Mouse (Mus musculus): Measurements from ENCODE around the gene Myg1. TPM values are rescaled to one million over a fixed set of nuclear protein-coding genes. Genes with fewer than 3 reads are reported as not detected.

The Myg1 gene
- polyA plus RNA-seq (2012) = 74.6 and 92.3 TPM in 2 replicates

DNA sequence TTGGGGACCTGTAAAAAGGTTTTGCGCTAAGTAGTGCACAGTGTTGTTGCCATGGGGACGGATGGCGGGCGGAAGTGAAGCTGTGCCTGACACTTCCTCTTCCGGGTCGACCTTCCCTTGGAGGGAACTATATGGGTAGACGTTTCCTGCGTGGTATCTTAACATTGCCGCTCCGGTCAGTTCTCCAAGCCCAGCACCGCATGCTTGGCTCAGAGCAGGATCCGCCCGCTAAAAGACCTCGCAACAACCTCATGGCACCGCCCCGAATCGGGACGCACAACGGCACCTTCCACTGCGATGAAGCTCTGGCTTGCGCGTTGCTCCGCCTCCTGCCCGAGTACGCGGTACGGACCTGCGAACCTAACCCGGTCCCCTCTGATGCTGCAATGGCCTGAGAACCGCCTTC, at the start of gene Myg1:
Gene Myg1, plus strand, starts transcription at position 100 of the 406 bp plus-strand sequence.
- TF ChIP-seq GATA1 (IDR thresholded peaks at IDR 0.05; ENCODE audit: low read length) = no peak

DNA sequence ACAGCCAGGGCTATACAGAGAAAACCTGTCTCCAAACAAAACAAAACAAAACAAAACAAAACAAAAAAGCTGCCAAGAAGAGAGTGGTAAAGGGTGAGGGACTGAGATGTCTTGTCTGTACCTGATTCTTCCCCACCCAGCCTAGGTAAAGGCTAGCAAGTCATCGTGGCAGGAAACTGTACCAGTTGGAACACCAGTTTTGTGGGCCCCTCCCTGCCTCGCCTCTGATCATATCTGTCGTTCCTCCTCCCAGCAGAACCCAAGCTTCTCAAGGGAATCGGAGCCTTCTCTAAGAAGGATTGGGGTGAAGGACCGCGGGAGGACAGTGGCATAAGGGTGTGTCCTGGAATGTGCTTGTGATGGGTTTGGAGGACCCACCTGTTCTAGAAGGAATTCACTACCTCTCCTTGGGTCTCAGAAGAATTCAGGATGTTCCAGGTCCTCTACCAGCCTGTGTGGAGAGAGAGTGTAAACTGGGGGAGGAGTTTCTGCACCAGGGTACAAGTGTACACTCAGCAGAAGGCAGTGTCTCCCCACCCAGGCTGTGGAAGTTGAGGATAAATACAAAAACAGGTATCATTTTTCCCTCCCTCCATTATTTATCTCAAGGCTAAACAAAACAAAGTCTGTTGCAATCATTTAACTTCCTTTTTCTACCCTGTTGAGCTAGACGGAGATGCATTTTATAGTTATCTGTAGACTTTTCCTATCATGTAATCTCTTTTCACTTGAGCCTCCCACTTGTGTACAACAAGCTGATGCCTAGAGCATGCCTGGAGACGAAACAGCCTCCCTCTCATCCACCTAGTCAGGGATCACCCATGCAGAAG, 48.8 kb upstream of the Myg1 start:
- no peak for TF ChIP-seq GATA1 (IDR thresholded peaks at IDR 0.05; ENCODE audit: low read length)

DNA sequence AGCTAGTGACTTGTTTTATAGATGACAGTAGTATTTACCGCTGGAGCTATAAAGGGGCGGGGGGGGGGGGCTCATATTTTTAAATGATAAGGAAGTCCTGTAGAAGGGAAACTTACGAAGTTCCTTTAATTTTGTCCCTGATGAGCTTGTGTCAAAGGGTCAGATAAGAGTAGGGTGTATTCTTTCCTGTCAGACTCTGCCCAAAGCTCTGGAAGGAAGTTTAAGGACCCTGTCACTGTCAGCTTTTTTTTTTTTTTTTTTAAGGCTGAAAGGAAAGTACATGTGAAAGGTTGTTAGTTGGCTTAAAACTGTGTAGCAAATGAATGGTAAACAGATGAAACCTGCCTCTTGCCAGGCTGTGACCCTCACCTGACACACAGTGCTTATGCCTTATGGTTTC, 47.9 kb upstream of the Myg1 start:
- TF ChIP-seq GATA1 (IDR thresholded peaks at IDR 0.05; ENCODE audit: low read length) = no peak

DNA sequence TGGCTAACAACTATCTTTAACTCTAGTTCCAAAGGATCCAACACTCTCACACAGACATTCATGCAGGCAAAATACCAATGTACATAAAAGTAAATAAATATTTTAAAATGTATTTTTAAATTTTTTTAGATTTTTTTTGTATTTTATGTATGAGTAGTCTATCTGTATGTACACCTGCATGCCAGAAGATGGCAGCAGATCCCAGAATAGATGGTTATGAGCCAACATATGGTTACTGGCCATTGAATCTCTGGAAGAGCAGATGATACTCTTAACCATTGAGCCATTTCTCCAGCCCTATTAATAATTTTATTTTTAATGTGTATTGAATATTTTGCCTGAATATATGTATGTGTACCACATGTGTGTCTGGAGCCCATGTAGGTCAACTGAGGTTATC, 44.1 kb upstream of the Myg1 start:
- no peak for TF ChIP-seq GATA1 (IDR thresholded peaks at IDR 0.05; ENCODE audit: low read length)

DNA sequence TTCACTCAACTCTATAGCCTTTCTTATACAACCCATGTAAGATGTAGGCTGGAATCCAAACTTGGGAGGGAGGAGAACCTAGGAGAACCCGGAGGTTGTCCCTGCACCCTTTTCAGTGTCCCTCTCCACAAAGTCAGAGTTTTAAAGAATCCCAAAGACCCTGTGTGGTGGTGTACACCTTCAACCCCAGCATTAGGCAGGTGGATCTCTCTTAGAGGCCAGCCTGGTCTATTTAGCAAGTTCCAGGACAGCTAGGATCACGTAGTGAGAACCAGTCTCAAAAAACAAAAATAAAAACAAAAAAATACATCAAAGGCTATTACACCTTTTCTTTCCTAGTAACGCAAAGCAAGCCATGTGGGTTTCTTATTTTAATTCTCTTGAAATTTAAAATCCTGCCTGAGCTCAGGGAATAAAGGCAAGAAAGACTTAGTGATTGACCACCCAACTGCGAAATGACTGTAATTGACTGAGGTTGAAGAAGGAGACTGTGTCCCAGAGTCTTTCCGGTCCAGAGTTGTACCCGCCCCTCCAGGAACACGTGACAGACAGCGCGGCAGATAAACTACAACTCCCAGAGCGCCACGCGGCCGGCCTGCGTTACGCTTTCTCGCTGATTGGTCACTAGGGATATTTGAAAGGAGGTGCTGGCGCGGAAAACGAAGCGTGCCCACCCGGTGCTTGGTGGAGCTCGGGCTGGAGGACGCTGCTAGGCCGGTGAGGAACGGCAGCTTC, 35.7 kb upstream of the Myg1 start, which contains the start of gene Espl1:
Gene Espl1, plus strand, starts transcription at position 634 of the 735 bp plus-strand sequence.
- no peak for TF ChIP-seq GATA1 (IDR thresholded peaks at IDR 0.05; ENCODE audit: low read length)

DNA sequence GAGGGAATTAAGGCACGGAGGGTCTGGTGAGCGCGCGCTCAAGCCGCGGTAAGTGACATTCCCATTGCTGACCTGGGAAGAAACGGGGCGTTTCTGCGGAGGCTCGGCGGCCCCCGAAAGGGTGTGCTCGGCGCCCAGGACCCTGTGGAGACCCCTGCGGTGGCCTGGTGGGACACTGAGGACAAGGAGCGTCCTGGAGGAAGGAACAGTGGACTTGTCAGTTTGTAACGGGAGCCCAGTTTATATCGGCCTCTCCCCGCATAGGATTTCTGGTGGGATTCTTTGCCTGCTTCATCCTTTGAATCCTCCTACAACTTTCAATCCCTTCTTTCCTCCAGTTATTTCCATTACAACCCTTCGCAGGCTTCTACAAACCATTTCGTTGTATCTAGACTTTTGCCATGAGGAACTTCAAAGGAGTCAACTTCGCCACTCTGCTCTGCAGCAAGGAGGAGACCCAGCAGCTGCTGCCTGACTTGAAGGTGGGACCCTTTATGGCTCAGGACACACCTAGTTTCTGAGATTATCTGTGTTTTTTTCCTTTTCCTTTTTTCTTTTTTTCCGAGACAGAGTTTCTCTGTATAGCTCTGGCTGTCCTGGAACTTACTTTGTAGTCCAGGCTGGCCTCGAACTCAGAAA, 35.0 kb upstream of the Myg1 start:
- no peak for TF ChIP-seq GATA1 (IDR thresholded peaks at IDR 0.05; ENCODE audit: low read length)

DNA sequence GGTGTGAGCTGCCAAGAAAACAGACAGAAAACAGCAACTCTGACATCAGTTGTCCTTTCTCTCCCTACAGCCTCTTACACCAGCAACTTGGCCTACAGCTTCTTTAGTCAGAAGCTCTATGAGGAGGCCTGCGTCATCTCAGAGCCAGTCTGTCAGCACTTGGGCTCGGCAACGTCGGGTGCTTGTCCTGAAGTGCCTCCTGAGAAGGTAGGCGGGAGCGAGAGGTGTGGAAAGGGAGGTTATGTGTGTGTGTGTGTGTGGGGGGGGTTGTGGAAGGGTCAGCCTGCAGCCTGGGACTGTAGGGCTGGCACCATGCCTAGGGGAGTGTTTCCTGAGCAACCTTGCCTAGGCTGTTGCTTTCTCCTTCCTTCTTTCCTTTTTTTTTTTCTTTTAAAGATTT, 29.0 kb upstream of the Myg1 start:
- TF ChIP-seq GATA1 (IDR thresholded peaks at IDR 0.05; ENCODE audit: low read length) = no peak

DNA sequence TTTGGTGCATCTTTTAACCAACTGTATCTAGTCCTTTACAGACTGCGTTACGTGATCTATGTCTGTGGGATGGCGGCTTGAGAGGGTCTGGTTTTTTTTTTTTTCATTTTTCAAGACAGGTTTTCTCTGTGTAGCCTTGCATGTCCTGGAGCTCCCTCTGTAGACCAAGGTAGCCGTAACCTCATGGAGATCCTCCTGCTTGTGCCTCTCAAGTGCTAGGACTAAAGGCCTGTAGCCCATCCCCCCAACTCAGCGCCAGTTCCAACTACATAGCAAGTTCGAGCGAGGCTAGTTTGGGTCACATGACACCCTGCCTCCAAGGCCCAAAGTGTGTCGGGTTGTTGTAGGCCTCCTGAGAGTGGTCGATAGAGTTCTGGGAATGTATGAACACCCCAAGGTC, 22.8 kb upstream of the Myg1 start:
- TF ChIP-seq GATA1 (IDR thresholded peaks at IDR 0.05; ENCODE audit: low read length) = no peak

DNA sequence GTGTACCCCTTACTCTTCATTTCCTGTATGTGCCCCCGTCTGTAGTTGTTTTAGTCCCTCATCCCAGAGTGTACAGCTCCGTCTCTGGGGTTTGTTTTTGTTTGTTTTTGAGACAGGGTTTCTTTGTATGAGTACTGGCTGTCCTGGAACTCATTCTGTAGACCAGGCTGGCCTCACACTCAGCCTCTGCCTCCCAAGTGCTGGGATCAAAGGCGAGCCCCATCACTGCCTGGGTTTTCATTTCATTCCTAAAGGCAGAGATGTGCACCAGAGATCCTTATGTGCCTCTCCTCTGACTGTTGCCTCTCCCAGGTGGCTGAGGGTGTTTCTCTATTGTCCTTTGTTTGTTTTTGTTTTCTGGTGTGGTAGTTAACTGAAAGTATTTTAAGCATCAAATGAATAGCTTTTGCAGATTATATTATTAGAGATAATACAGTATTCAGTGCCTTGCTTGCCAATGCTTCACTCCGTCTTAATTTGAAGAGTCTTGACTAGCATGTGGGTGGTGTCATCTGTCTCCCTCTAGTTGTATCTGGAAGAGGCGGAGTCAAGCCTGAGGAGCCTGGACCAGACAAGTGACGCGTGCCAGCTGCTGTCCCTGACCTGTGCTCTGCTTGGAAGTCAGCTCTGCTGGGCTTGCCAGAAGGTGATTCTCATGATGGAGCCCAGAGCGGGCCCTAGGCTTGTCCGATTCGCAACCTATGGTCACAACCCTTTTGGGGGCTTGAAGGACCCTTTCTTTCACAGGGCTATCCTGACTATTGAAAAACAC, 21.2 kb upstream of the Myg1 start:
- TF ChIP-seq GATA1 (IDR thresholded peaks at IDR 0.05; ENCODE audit: low read length) = no peak

DNA sequence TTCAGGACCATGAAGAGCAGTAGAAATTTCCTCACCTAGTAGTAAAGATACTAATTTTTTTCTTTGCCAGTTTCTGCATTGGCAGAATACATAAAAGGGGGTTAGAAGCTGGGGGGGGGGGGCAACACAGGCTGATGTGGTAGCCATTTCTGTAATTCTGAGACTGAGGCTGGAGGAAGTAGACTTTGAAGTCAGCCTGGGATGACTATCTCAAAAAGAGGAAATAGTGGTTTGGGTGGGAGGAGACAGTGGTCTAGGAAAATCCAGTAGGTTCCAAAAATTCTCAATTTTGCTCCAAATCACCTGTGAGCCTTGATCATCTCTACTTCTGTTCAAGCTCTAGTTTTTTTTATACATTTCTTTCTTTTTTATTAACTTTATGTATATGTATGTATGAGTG, 20.0 kb upstream of the Myg1 start:
- no peak for TF ChIP-seq GATA1 (IDR thresholded peaks at IDR 0.05; ENCODE audit: low read length)

DNA sequence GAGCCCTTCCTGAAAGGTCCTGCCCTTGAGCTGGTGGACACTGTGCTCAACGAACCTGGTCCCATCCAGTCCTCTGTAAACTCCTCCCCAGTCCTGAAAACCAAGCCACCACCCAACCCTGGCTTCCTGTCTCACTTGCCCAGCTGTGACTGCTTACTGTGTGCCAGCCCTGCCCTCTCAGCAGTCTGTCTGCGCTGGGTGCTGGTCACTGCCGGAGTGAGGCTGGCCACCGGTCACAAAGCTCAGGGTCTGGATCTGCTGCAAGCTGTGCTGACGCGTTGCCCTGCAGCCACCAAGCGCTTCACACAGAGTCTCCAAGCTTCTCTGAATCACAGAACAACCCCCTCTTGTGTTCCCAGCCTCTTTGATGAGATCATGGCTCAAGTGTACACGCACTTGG, 16.2 kb upstream of the Myg1 start:
- no peak for TF ChIP-seq GATA1 (IDR thresholded peaks at IDR 0.05; ENCODE audit: low read length)

DNA sequence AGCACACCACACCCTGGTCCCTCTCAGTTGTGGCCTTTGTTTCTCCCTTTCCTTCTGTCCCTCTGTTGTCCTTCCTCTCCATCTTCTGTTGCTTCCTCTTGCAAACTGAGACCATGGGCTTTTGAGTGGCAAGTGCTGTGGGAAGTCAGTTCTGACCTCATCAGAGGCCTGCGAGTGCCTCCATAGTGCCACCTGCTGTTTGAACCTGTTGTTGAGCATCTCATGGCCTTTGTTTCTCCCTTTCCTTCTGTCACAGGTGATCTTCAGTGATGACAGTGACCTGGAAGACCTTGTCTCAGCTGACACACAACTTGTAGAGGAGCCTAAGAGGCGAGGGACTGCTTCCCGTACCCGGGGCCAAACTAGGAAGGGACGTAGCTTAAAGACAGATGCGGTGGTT, 15.2 kb upstream of the Myg1 start:
- TF ChIP-seq GATA1 (IDR thresholded peaks at IDR 0.05; ENCODE audit: low read length) = no peak

DNA sequence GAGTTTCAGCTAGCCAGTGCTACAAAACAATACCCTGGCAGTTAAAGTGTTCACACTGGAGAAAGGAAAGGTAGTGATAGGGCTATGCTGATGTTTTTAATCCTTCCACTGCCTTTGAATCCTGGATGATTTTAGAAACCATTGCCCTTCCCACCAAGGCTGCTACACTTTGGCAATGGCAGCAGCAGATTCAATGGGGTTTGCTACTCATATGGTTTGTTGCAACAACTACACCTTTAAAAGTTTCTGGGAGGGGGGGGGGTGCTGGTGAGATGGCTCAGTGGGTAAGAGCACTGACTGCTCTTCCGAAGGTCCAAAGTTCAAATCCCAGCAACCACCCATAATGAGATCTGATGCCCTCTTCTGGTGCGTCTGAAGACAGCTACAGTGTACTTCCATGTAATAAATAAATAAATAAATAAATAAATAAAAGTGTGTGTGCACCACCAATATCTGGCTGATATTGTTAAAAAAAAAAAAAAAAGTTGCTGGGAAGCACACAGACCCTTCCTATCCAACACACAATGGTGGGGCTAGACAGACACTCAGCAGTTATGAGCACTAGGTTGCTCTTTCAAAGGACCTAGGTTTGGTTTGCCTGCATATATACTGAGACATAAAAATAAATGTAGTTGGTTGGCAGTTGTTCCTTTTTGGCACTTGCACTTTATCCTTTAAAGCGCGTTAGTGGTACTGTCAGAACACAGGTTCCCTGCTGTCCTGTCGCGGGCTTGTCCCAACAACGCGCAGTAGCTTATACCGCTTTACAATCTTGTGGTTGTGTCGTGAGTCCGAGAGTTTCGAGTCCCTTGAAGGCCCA, 6.6 kb upstream of the Myg1 start:
- TF ChIP-seq GATA1 (IDR thresholded peaks at IDR 0.05; ENCODE audit: low read length) = no peak

DNA sequence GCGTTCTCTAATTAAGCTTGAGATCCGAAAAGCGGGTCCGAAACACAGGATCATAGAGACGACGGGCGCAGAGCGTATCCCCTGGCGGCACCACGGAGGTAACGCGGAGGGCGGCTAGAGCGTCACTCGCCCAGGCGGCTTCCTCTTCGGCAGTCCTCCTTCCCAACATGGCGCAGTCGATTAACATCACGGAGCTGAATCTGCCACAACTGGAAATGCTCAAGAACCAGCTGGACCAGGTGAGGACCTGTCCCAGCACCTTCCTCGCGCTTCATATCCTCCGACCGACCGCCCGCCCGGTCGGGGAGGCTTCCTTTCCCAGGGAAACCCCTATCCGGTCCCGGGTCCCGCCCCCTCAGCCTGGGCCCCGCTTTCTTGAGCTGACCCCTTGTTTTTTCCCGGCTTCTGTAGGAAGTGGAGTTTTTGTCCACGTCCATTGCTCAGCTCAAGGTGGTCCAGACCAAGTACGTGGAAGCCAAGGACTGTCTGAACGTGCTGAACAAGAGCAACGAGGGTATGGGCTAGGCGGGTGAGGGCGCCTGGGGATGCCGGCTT, 5.4 kb upstream of the Myg1 start, which contains the start of gene Pfdn5:
Gene Pfdn5, plus strand, starts transcription at position 95 of the 555 bp plus-strand sequence.
- TF ChIP-seq GATA1 (IDR thresholded peaks at IDR 0.05; ENCODE audit: low read length) = no peak

All from G1E-ER4 (cell line).